Mouse (Mus musculus): ENCODE results near the gene Atf6b. TPM values are rescaled to one million over a fixed set of nuclear protein-coding genes. Genes with fewer than 3 reads are reported as not detected.

Gene Atf6b
- total and polyA plus RNA-seq, 2 experiments from 2014 or later: 43.7 to 86.4 TPM

GRCm38 (mm10) chr17:34652985-34653384 is 6.0 kb downstream of the Atf6b start:
- Histone ChIP-seq H3K4me1 (ENCODE audit: insufficient read depth) (peaks cover under 1% of the 10 kb centered on the region; the same call in 1 of the 2 replicates), H3K27me3 (ENCODE audit: insufficient read depth, low read length) (no peaks in the 10 kb centered on the region), H3K4me3 (ENCODE audit: low read depth, low read length) (no peak overlapping the region), H3K4me2 (ENCODE audit: low read depth) (no peak overlapping the region), H3K9ac (no peak overlapping the region), H3K36me3 (ENCODE audit: insufficient read depth) (peaks cover 60% of the 10 kb centered on the region), H3K9me3 (ENCODE audit: low read length) (no peaks in the 10 kb centered on the region), H3K27ac (ENCODE audit: low read depth, low read length) (no peak overlapping the region)
- TF ChIP-seq CTCF (IDR thresholded peaks at IDR 0.05; ENCODE audit: low read depth): no peak
- WGBS: 93% methylated on average over 8 of the region's 8 CpGs
- DNase-seq (no peak), ATAC-seq (no peak)

- Histone ChIP-seq H3K27me3 (ENCODE audit: insufficient read depth, low read length) (no peaks in the 10 kb centered on the region), H3K4me2 (ENCODE audit: low read depth) (no peak overlapping the region), H3K36me3 (ENCODE audit: insufficient read depth) (peaks cover 56% of the 10 kb centered on the region)
These were observed 6.9 kb downstream of the Atf6b start for GRCm38 (mm10) chr17:34653746-34654285.

GRCm38 (mm10) chr17:34654392-34654791 is 7.4 kb downstream of the Atf6b start:
- ATAC-seq: no peak
- peaks cover 52% of the 10 kb centered on the region for H3K36me3 ChIP-seq (ENCODE audit: insufficient read depth)
- H3K27me3 ChIP-seq (ENCODE audit: insufficient read depth, low read length): no peaks in the 10 kb centered on the region
- H3K27ac ChIP-seq (ENCODE audit: low read depth, low read length): no peak overlapping the region
- H3K9ac ChIP-seq: no peak overlapping the region
- no peak overlapping the region for H3K4me3 ChIP-seq (ENCODE audit: low read depth, low read length)
- 92% methylated on average over 13 of the region's 13 CpGs for WGBS
- H3K4me1 ChIP-seq (ENCODE audit: insufficient read depth): no peaks in the 10 kb centered on the region
- no peak for DNase-seq
- H3K4me2 ChIP-seq (ENCODE audit: low read depth): no peak overlapping the region
- no peaks in the 10 kb centered on the region for H3K9me3 ChIP-seq (ENCODE audit: low read length)
- TF ChIP-seq CTCF (IDR thresholded peaks at IDR 0.05; ENCODE audit: low read depth): no peak

More at GRCm38 (mm10) chr17:34653746-34654285, 6.9 kb downstream of the Atf6b start:
- Histone ChIP-seq H3K4me1 (ENCODE audit: insufficient read depth) (no peaks in the 10 kb centered on the region), H3K27ac (ENCODE audit: low read depth, low read length) (no peak overlapping the region), H3K9me3 (ENCODE audit: low read length) (no peaks in the 10 kb centered on the region), H3K9ac (no peak overlapping the region), H3K4me3 (ENCODE audit: low read depth, low read length) (no peak overlapping the region)
- ATAC-seq: peak; percentile 14; the same call in 1 of the 2 replicates
- WGBS: 66% methylated on average over 9 of the region's 9 CpGs
- peak; percentile 80 for DNase-seq
- peak; percentile 86 for TF ChIP-seq CTCF (IDR thresholded peaks at IDR 0.05; ENCODE audit: low read depth)

- ATAC-seq: no peak
- no peak for TF ChIP-seq CTCF (IDR thresholded peaks at IDR 0.05; ENCODE audit: low read depth)
- Histone ChIP-seq H3K36me3 (ENCODE audit: insufficient read depth) (peaks cover 44% of the 10 kb centered on the region), H3K27ac (ENCODE audit: low read depth, low read length) (no peak overlapping the region), H3K4me3 (ENCODE audit: low read depth, low read length) (no peak overlapping the region), H3K9ac (no peak overlapping the region), H3K27me3 (ENCODE audit: insufficient read depth, low read length) (no peaks in the 10 kb centered on the region; the same call in 1 of the 2 replicates), H3K9me3 (ENCODE audit: low read length) (no peaks in the 10 kb centered on the region), H3K4me2 (ENCODE audit: low read depth) (no peak overlapping the region), H3K4me1 (ENCODE audit: insufficient read depth) (no peaks in the 10 kb centered on the region)
- no peak for DNase-seq
- 90% methylated on average over 7 of the region's 7 CpGs for WGBS
These were observed 8.2 kb downstream of the Atf6b start for GRCm38 (mm10) chr17:34655160-34655559.

GRCm38 (mm10) chr17:34655581-34655991 is 8.6 kb downstream of the Atf6b start:
- Histone ChIP-seq H3K4me2 (ENCODE audit: low read depth) (no peak overlapping the region), H3K4me3 (ENCODE audit: low read depth, low read length) (no peak overlapping the region), H3K27me3 (ENCODE audit: insufficient read depth, low read length) (peaks cover 4% of the 10 kb centered on the region; the same call in 1 of the 2 replicates), H3K27ac (ENCODE audit: low read depth, low read length) (no peak overlapping the region), H3K4me1 (ENCODE audit: insufficient read depth) (no peaks in the 10 kb centered on the region), H3K9me3 (ENCODE audit: low read length) (no peaks in the 10 kb centered on the region), H3K36me3 (ENCODE audit: insufficient read depth) (peaks cover 40% of the 10 kb centered on the region), H3K9ac (no peak overlapping the region)
- DNase-seq (peak; percentile 31), ATAC-seq (peak; percentile 68)
- peak; percentile 22; the same call in 1 of the 2 replicates for TF ChIP-seq CTCF (IDR thresholded peaks at IDR 0.05; ENCODE audit: low read depth)
- 36% methylated on average over 4 of the region's 4 CpGs for WGBS

- no peak overlapping the region for H3K27ac ChIP-seq (ENCODE audit: low read depth, low read length)
- 47% methylated on average over 8 of the region's 8 CpGs for WGBS
- TF ChIP-seq CTCF (IDR thresholded peaks at IDR 0.05; ENCODE audit: low read depth): no peak
- no peak for DNase-seq
- no peak for ATAC-seq
- H3K9ac ChIP-seq: no peak overlapping the region
- no peak overlapping the region for H3K4me3 ChIP-seq (ENCODE audit: low read depth, low read length)
- no peaks in the 10 kb centered on the region for H3K9me3 ChIP-seq (ENCODE audit: low read length)
- H3K27me3 ChIP-seq (ENCODE audit: insufficient read depth, low read length): peaks cover 4% of the 10 kb centered on the region; the same call in 1 of the 2 replicates
- no peaks in the 10 kb centered on the region for H3K4me1 ChIP-seq (ENCODE audit: insufficient read depth)
- H3K36me3 ChIP-seq (ENCODE audit: insufficient read depth): peaks cover 29% of the 10 kb centered on the region
- no peak overlapping the region for H3K4me2 ChIP-seq (ENCODE audit: low read depth)
These were observed 9.7 kb downstream of the Atf6b start for GRCm38 (mm10) chr17:34656666-34657065.

- 53% methylated on average over 2 of the region's 2 CpGs for WGBS
- no peaks in the 10 kb centered on the region for H3K9me3 ChIP-seq (ENCODE audit: low read length)
- ATAC-seq (no peak), DNase-seq (no peak)
- H3K4me1 ChIP-seq (ENCODE audit: insufficient read depth): no peaks in the 10 kb centered on the region
- TF ChIP-seq CTCF (IDR thresholded peaks at IDR 0.05; ENCODE audit: low read depth): no peak
- no peak overlapping the region for H3K4me3 ChIP-seq (ENCODE audit: low read depth, low read length)
- peaks cover 4% of the 10 kb centered on the region; the same call in 1 of the 2 replicates for H3K27me3 ChIP-seq (ENCODE audit: insufficient read depth, low read length)
- H3K36me3 ChIP-seq (ENCODE audit: insufficient read depth): peaks cover 23% of the 10 kb centered on the region
- no peak overlapping the region for H3K9ac ChIP-seq
- no peak overlapping the region for H3K27ac ChIP-seq (ENCODE audit: low read depth, low read length)
- no peak overlapping the region for H3K4me2 ChIP-seq (ENCODE audit: low read depth)
These were observed 10.3 kb downstream of the Atf6b start for GRCm38 (mm10) chr17:34657271-34657670.
